Mouse (Mus musculus) megakaryocyte, embryonic 14.5 days (primary cell): ENCODE data around the gene Cnksr1.

Source experiments
- FLI1 ChIP-seq: IDR thresholded peaks from 2 replicates; pipeline ENCODE4 v1.6.1; 2012; ENCODE audit warnings: low read length, inconsistent platforms, mixed read lengths
- GATA1 ChIP-seq: IDR thresholded peaks from 3 replicates; pipeline ENCODE4 v1.6.1; 2012; ENCODE audit warnings: mixed read lengths, low read length, inconsistent platforms, borderline replicate concordance

DNA sequence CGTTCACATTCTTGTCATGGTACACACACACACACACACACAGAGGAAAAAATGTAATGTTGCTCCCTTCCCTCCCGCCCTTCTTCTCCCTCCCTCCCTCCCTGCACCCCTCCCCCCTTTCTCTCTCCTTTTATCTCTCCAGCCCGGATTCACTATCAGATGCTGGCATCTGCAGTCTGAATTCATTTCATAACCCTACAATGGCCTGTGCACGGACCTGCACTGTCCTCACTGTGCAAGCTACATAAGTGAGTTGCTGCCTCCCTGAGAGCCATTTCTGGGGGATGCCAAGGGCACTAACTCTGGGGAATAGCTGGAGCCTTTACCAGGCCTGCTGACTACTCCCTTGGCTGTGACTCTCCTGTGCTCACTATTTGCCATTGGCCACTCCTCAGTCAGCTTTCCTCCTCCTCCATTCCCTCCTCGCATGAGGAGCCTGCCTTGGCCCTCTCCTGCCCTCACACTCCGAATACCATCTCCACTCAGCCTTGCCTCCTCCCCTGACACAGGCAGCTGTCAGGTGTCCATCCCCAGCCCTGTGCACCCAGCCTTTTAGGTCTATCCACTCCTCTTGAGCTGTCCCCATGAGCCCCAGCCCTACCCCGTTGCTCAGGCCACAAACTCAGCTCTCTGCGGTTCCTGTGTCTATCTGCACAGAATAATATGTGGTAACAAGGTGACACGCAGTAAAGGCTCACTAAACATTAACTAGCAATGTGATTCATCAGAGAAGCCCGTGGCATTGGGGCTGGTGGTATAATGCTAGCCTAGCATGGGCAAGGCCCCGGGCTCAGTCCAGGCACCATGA lies 15.2 kb downstream of the Cnksr1 start:
- TF ChIP-seq FLI1 (no peak), GATA1 (no peak)
